Mouse (Mus musculus) cerebellum, adult 2 months (tissue): ENCODE data around the gene Gm10229.
"Not testable (repeated sequence)": the region's sequence is repeated elsewhere in the genome, so short reads cannot be mapped to it uniquely, and the experiment has no call there.

Experiments
- CTCF ChIP-seq: fragments of 200-500 bp; IDR thresholded peaks from 2 replicates; pipeline ENCODE4 v1.5.1; 2011; ENCODE audit warnings: low read depth, mild to moderate bottlenecking, control low read depth, low read length, moderate library complexity, borderline replicate concordance; ENCODE audit not compliant: insufficient read depth
- POLR2A ChIP-seq: fragments of 200-500 bp; IDR thresholded peaks from 2 replicates; pipeline ENCODE4 v1.6.1; 2011; ENCODE audit warnings: low read length, control low read depth, borderline replicate concordance; ENCODE audit not compliant: insufficient read depth

- not testable (repeated sequence) for TF ChIP-seq POLR2A, CTCF
These were observed 26.3 kb downstream of the Gm10229 start, which contains the start of gene Gm10228 for GRCm38 (mm10) chr16:89041372-89041771.
